Mouse (Mus musculus) lung, embryonic 16.5 days (tissue): ENCODE results near the gene Frmd4a. TPM values are rescaled to one million over a fixed set of nuclear protein-coding genes. Genes with fewer than 3 reads are reported as not detected.

Source experiments
- ATAC-seq: fragments of 200-750 bp; cut with Nextera tagmentation; 2 replicates; pipeline ENCODE4 v1.8.0; 2017; ENCODE audit warnings: low read depth, mild to moderate bottlenecking, moderate library complexity
- H3K27ac ChIP-seq: fragments of 300-500 bp; sonication (generic); 2 replicates; pipeline ENCODE4 v1.5.1; 2014; ENCODE audit warnings: mild to moderate bottlenecking, control low read depth, low read length
- H3K27me3 ChIP-seq: fragments of 300-500 bp; sonication (generic); 2 replicates; pipeline ENCODE4 v1.6.1; 2014; ENCODE audit warnings: low read depth, low read length, mixed read lengths; ENCODE audit not compliant: control insufficient read depth, insufficient read depth
- H3K36me3 ChIP-seq: fragments of 300-500 bp; sonication (generic); 2 replicates; pipeline ENCODE4 v1.6.1; 2014; ENCODE audit warnings: low read length; ENCODE audit not compliant: control insufficient read depth, insufficient read depth
- H3K4me1 ChIP-seq: fragments of 300-500 bp; sonication (generic); replicated peaks from 2 replicates; pipeline ENCODE4 v1.6.1; 2014; ENCODE audit warnings: low read length, mixed read lengths; ENCODE audit not compliant: control insufficient read depth, insufficient read depth
- H3K4me2 ChIP-seq: fragments of 300-500 bp; sonication (generic); 2 replicates; pipeline ENCODE4 v1.6.1; 2014; ENCODE audit warnings: low read depth, low read length, control low read depth
- H3K4me3 ChIP-seq: fragments of 300-500 bp; sonication (generic); 2 replicates; pipeline ENCODE4 v1.5.1; 2014; ENCODE audit warnings: mild to moderate bottlenecking, low read length, control low read depth
- H3K9ac ChIP-seq: fragments of 300-500 bp; sonication (generic); 2 replicates; pipeline ENCODE4 v1.6.1; 2014; ENCODE audit warnings: low read length, control low read depth
- H3K9me3 ChIP-seq: fragments of 300-500 bp; sonication (generic); 2 replicates; pipeline ENCODE4 v1.6.1; 2016; ENCODE audit warnings: low read length; ENCODE audit not compliant: control insufficient read depth
- WGBS: fragments of 180-500 bp; shearing (Covaris S2); extraction: QIAGEN DNeasy Blood & Tissue Kit; methylation state at CpG from one replicate; pipeline ENCODE4 v1.1.7; 2014; 5-methylcytosine and 5-hydroxymethylcytosine counted together
- polyA plus RNA-seq: library from polyadenylated mRNA; unstranded; fragments of >200 nt; fragmentation: Nextera tagmentation; extraction: Ambion mirVana; gene quantifications from 2 replicates; pipeline ENCODE4 v1.2.1, GENCODE M21; 2015

Gene Frmd4a
- polyA plus RNA-seq, 1 experiment from 2014 or later = 29.1 TPM

DNA sequence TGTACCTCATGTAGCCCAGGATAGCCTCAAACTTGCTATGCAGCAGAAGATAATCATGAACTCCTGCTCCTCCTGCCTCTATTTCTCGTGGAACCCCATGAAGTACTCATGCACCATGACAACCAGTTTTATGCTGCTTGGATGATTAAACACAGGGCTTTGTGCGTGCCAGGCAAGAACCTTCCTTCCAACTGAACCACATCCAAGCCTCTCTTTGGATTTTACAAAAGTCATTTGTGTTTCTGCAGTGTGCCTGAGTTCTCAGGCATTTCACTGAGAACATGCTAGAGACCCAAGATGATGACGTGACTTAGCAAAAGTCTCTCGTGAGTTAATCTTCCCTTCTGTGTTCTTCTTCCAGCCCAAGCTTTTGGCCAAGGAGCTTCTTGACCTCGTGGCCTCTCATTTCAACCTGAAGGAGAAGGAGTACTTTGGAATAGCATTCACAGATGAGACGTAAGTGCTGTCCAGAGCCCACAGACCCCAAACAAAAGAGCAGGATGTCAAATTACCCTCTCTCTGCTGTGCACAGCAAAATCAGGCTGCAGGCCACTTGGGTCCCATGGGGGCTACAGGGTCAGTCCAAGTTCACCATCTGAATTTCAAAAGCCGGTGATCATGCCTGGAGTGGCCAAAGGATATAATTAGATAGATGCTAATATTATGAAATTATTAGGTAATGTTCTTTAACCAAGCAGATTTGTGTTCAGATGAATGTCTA lies 455.4 kb downstream of the Frmd4a start:
- Histone ChIP-seq H3K9me3 (no peaks in the 10 kb centered on the region; the same call in 1 of the 2 replicates), H3K4me2 (no peak overlapping the region), H3K4me3 (no peak overlapping the region), H3K9ac (no peak overlapping the region), H3K36me3 (no peaks in the 10 kb centered on the region), H3K4me1 (peaks cover 17% of the 10 kb centered on the region), H3K27me3 (no peaks in the 10 kb centered on the region), H3K27ac (peak overlapping the region; percentile 35; the same call in 1 of the 2 replicates)
- ATAC-seq = no peak
- 53% methylated on average over 7 of the region's 7 CpGs for WGBS

DNA sequence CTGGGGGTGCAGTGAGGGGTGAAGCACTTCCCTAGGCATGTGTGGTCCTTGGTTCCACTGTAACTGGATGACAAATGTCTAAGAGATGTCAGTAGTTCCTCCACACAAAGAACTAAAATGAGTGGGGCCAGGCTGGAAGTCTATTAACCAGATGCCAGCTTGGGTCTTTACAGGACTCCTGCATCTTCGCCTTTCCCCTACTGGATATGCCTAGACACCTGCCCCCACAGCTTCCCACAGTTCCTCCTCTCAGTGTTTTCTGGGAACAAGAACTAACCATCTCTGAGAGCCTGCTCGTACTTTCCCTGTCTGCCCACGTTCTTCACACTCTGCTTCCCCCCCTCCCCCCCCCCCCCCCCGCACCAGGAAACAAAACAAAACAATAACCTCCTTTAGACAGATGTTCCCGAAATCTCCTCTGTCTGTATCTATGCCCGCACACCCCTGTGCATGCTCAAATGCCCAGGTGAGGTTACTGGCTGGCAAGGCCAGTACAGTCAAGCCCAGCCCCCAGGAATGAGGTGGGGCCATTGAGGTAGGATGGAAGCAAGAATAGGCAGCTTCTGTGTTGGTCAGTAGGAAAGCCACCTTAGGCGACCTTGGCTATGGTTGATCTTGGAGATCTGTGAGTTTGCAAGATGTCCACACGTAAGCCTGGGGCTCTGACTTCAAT lies 456.5 kb downstream of the Frmd4a start:
- Histone ChIP-seq H3K4me1 (peaks cover 17% of the 10 kb centered on the region), H3K9me3 (no peaks in the 10 kb centered on the region; the same call in 1 of the 2 replicates), H3K36me3 (no peaks in the 10 kb centered on the region), H3K4me3 (no peak overlapping the region), H3K4me2 (no peak overlapping the region), H3K27ac (peak overlapping the region; percentile 48), H3K9ac (no peak overlapping the region), H3K27me3 (no peaks in the 10 kb centered on the region)
- ATAC-seq = no peak
- 61% methylated on average over 7 of the region's 8 CpGs for WGBS

DNA sequence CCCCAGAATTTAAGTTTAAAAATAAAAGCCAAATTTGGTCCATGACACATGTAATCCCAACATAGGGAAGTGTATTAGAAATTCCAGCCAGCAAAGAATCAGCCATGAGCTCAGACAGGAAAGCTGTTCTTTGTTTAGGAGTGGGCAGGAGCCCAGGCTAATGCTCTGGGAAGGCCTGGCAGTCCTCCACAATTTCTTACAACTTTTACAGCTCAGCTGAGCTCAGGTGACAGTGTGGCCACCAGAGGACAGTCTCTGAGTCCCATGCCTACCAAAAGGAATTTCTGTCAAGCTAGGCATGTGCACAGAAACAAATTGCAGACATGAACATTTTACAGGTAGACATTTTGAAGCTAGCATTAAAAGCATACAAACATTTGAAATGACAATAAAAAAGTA lies 457.0 kb downstream of the Frmd4a start:
- no peaks in the 10 kb centered on the region for H3K36me3 ChIP-seq
- H3K9ac ChIP-seq = no peak overlapping the region
- 0 out of 2 replicates have a peak, but pooled peaks have one; percentile 40 for ATAC-seq
- H3K27ac ChIP-seq = peak overlapping the region; percentile 48
- no peak overlapping the region for H3K4me2 ChIP-seq
- no peaks in the 10 kb centered on the region for H3K27me3 ChIP-seq
- no peak overlapping the region for H3K4me3 ChIP-seq
- peaks cover 17% of the 10 kb centered on the region for H3K4me1 ChIP-seq
- no peaks in the 10 kb centered on the region for H3K9me3 ChIP-seq

DNA sequence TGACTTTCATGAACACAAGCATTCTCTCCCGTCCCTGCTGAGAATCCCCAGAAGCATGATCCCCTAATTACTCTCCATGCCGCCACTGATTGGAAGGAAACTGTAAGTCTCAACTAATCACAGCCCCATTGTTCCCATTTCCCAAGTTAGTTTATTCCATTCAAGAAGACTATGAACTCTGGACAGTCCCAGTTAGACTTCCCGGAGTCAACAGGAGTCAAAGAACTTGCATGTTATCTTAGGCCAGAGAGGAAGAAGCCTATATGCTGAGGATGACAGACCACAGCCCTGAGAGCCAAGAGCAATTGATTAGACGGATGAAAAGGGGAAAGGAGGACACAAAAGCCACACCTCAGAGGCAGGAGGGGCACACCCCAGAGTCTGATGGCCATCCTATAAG lies 458.5 kb downstream of the Frmd4a start:
- Histone ChIP-seq H3K4me2 (no peak overlapping the region), H3K27me3 (no peaks in the 10 kb centered on the region), H3K9me3 (no peaks in the 10 kb centered on the region), H3K4me3 (no peak overlapping the region), H3K36me3 (no peaks in the 10 kb centered on the region), H3K4me1 (peaks cover 17% of the 10 kb centered on the region), H3K9ac (no peak overlapping the region), H3K27ac (peak overlapping the region; percentile 59)
- ATAC-seq = peak; percentile 53
- 69% methylated on average over 4 of the region's 4 CpGs for WGBS

DNA sequence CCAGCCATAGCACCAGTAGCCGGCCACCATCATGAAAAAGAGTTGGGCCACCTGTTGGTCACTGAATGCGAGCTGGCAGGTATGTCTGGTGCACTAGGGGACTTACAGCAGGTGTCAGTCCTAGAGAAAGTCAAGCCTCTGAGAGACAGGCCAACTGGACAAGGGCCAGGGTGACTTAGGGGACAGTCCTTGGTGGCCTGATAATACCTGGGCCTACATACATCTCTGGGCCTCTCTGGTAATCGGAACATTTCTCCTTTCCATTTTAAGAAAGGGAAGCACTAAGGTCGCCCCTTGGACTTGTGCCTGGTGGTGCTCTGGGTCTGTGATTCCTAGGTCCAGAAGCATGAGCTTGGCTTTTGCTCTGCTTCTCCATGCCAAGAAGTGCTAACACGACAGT lies 459.1 kb downstream of the Frmd4a start:
- ATAC-seq = no peak
- H3K9me3 ChIP-seq = no peaks in the 10 kb centered on the region
- WGBS = 73% methylated on average over 5 of the region's 5 CpGs
- peaks cover 17% of the 10 kb centered on the region for H3K4me1 ChIP-seq
- peak overlapping the region; percentile 59 for H3K27ac ChIP-seq
- H3K36me3 ChIP-seq = no peaks in the 10 kb centered on the region
- H3K4me2 ChIP-seq = no peak overlapping the region
- H3K27me3 ChIP-seq = no peaks in the 10 kb centered on the region
- no peak overlapping the region for H3K4me3 ChIP-seq
- no peak overlapping the region for H3K9ac ChIP-seq

DNA sequence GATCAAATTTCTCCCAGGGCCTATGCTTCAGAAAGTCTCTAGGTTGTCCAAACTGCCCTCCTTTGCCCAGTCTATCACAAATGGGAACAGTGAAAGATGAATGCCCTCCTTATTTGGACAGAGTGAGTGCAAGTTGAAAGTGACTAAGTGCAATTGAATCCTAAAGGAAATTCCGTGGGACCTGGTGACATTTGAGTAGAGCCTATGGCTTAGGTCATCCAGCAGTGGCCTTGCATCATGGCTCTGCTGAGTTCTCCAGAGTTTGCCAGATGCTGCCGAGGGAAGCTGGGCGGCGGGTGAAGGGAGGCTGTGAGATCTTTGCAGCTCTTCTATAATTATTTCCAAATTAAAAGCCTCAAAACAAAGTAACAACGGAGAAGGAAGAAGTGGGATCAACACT lies 459.8 kb downstream of the Frmd4a start:
- Histone ChIP-seq H3K4me1 (peaks cover 17% of the 10 kb centered on the region), H3K4me2 (no peak overlapping the region), H3K9me3 (no peaks in the 10 kb centered on the region), H3K27me3 (no peaks in the 10 kb centered on the region), H3K4me3 (no peak overlapping the region), H3K9ac (no peak overlapping the region), H3K27ac (no peak overlapping the region), H3K36me3 (no peaks in the 10 kb centered on the region)
- 60% methylated on average over 5 of the region's 5 CpGs for WGBS
- ATAC-seq = no peak

DNA sequence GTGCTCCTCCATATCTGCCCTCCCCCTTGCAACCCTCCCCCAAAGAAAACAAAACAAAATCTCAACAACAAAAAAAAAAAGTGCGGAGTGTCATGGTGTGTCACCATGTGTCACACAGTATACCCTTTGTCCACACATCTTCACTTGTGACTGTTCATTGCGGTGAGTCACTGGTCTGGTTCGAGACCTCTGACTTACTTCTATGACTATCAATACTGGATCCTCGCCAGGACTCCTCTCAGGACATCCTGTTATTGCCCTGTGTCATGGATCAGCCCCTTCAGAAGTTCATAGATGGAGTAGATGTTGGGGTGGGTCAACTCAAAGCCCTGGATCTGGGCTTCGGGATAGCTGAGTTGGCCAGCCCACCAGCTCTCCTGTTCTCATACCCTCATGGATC lies 462.7 kb downstream of the Frmd4a start:
- ATAC-seq = no peak
- H3K36me3 ChIP-seq = no peaks in the 10 kb centered on the region
- H3K9me3 ChIP-seq = no peaks in the 10 kb centered on the region
- WGBS = 73% methylated on average over 5 of the region's 5 CpGs
- no peaks in the 10 kb centered on the region for H3K27me3 ChIP-seq
- H3K4me2 ChIP-seq = no peak overlapping the region
- no peaks in the 10 kb centered on the region for H3K4me1 ChIP-seq
- H3K9ac ChIP-seq = no peak overlapping the region
- no peak overlapping the region for H3K4me3 ChIP-seq
- H3K27ac ChIP-seq = no peak overlapping the region

DNA sequence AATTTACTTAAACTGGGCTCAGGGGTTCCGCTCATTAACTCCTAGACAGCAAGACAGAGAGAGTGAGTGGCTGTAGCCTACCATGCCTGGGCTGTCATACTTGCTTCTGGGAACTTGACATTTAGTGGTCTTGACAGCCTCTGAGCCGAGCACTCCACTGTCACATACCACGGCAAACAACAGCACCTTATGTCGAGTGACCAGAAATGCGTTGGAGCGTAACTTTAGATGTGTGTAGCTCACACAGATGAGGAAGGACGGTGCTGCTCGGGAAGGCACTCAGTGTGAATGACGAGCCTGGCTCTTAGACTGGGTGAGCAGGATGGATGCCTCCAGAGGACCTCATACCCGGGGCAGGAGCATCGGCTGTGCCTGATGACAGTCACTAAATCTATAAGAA lies 463.6 kb downstream of the Frmd4a start:
- Histone ChIP-seq H3K27me3 (no peaks in the 10 kb centered on the region), H3K4me2 (no peak overlapping the region), H3K9me3 (no peaks in the 10 kb centered on the region), H3K9ac (no peak overlapping the region), H3K27ac (no peak overlapping the region), H3K4me1 (no peaks in the 10 kb centered on the region), H3K36me3 (no peaks in the 10 kb centered on the region), H3K4me3 (no peak overlapping the region)
- 61% methylated on average over 11 of the region's 11 CpGs for WGBS
- ATAC-seq = no peak

DNA sequence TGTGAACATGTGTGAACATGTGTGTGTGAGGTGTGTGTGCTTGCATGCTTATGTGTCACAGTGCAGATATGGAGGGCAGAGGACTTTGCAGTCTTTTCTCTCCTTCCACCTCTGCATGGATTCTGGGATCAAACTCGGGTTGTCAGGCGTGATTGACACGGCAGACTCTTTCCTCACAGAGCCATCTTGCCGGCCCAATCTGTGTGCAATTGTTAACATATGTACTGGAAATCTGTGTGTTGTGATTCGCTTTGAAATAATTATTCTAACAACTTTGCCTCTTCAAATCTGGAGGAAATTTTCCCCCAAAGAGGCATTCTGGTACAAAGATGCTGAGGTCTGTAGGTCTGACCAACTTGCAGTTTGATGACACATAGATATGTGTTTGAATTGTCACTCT lies 468.7 kb downstream of the Frmd4a start:
- Histone ChIP-seq H3K36me3 (no peaks in the 10 kb centered on the region), H3K9me3 (no peaks in the 10 kb centered on the region), H3K9ac (no peak overlapping the region), H3K27ac (no peak overlapping the region), H3K4me1 (no peaks in the 10 kb centered on the region), H3K27me3 (no peaks in the 10 kb centered on the region), H3K4me2 (no peak overlapping the region), H3K4me3 (no peak overlapping the region)
- ATAC-seq = no peak
- WGBS = 89% methylated on average over 5 of the region's 5 CpGs
